Mouse (Mus musculus): ENCODE measurements at regions not wholly inside any gene's neighbourhood (a gene's known extent, or its start where the extent isn't known, plus 50 kb on each side); places are given as distances from the start of the nearest gene placed in this dataset.

DNA sequence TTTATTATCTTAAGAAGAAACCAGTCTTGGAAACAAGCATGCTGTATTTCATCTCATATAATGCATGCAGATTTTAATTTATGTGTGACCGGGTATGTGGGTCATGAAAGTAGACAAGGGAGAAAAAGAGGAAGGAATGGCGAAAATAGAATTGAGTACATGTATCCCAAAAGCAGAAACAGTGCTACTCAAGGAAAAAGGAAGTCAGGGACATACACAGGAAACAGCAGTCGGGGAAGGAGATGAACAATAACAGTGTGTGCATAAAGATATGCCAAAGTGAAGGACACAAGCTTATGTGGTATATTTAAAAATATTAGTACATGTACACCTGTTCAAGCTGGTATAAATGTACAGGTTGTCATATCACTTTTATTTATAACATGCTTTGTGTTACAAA lies 3775.8 kb upstream of the Gm7489 start:
- DNase-seq: no peak
- H3K4me1 ChIP-seq (replicated peaks; ENCODE audit: control insufficient read depth, insufficient read depth, low read length): no peaks in the 10 kb centered on the region
- no peaks in the 10 kb centered on the region for H3K27me3 ChIP-seq (ENCODE audit: control insufficient read depth, insufficient read depth, low read length)
- H3K27ac ChIP-seq (ENCODE audit: control insufficient read depth, insufficient read depth, low read length): no peak overlapping the region
- WGBS: 15% methylated on average over 3 of the region's 3 CpGs
- no peak overlapping the region for H3K4me3 ChIP-seq (ENCODE audit: control insufficient read depth, insufficient read depth, low read length)
- H3K36me3 ChIP-seq (ENCODE audit: control insufficient read depth, insufficient read depth, low read length): no peaks in the 10 kb centered on the region
- TF ChIP-seq CTCF (IDR thresholded peaks at IDR 0.05; ENCODE audit: borderline replicate concordance, control insufficient read depth, extremely low read depth, insufficient read depth, low read length, poor library complexity) (no peak), POLR2A (IDR thresholded peaks at IDR 0.05; ENCODE audit: control insufficient read depth, extremely low read depth, insufficient read depth, low read length, poor library complexity) (no peak)

DNA sequence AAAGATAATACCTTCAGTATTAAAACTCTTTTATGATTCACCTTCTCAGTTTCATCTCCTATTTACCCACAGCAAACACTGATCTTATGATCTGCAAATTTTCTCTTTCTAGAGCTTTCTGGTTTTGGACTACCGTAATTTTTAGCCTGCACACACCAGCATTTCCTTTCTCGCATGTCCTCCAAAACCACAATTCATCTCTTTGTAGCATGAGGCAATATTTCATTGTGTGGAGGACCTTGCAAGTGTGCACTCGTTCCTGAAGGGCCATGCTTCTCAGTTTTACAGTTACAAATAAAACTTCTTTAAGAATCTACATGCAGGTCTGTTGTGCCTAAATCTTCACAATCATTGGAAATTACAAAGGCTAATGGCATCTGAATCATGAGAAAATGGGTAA lies 3730.8 kb upstream of the Gm7489 start:
- TF ChIP-seq CTCF (IDR thresholded peaks at IDR 0.05; ENCODE audit: borderline replicate concordance, control insufficient read depth, extremely low read depth, insufficient read depth, low read length, poor library complexity) (no peak), POLR2A (IDR thresholded peaks at IDR 0.05; ENCODE audit: control insufficient read depth, extremely low read depth, insufficient read depth, low read length, poor library complexity) (no peak)
- DNase-seq: no peak
- Histone ChIP-seq H3K27me3 (ENCODE audit: control insufficient read depth, insufficient read depth, low read length) (no peaks in the 10 kb centered on the region), H3K36me3 (ENCODE audit: control insufficient read depth, insufficient read depth, low read length) (no peaks in the 10 kb centered on the region), H3K4me3 (ENCODE audit: control insufficient read depth, insufficient read depth, low read length) (no peak overlapping the region), H3K27ac (ENCODE audit: control insufficient read depth, insufficient read depth, low read length) (no peak overlapping the region), H3K4me1 (replicated peaks; ENCODE audit: control insufficient read depth, insufficient read depth, low read length) (peaks cover 2% of the 10 kb centered on the region)
- 2% methylated on average over 3 of the region's 3 CpGs for WGBS

DNA sequence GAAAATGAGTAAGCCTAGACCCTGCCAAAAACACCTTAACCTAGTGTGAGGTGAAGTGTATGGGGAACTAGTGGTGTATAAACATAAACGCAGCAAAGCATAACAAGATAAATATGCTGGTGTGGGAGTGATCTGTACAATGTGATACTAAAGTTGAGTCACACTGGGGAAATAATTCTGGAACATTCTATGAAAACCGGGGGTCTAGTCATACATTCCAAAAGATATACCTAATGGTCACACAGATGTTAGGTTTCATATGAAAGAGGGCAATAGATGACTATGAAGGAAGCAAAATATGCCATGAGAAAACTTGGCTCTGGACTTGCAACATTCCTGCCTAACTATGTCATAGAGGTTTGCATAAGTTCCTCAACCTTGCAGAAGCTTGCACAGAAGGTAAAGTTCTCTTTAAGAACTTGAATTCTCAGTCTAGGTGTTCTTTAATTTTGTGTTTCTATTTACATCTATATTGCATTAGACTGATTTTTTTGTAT lies 3712.4 kb upstream of the Gm7489 start:
- no peaks in the 10 kb centered on the region for H3K36me3 ChIP-seq (ENCODE audit: control insufficient read depth, insufficient read depth, low read length)
- WGBS: 89% methylated on average over 2 of the region's 2 CpGs
- H3K27ac ChIP-seq (ENCODE audit: control insufficient read depth, insufficient read depth, low read length): no peak overlapping the region
- TF ChIP-seq POLR2A (IDR thresholded peaks at IDR 0.05; ENCODE audit: control insufficient read depth, extremely low read depth, insufficient read depth, low read length, poor library complexity): no peak
- TF ChIP-seq CTCF (IDR thresholded peaks at IDR 0.05; ENCODE audit: borderline replicate concordance, control insufficient read depth, extremely low read depth, insufficient read depth, low read length, poor library complexity): no peak
- H3K27me3 ChIP-seq (ENCODE audit: control insufficient read depth, insufficient read depth, low read length): no peaks in the 10 kb centered on the region
- no peaks in the 10 kb centered on the region for H3K4me1 ChIP-seq (replicated peaks; ENCODE audit: control insufficient read depth, insufficient read depth, low read length)
- DNase-seq: no peak
- H3K4me3 ChIP-seq (ENCODE audit: control insufficient read depth, insufficient read depth, low read length): no peak overlapping the region

DNA sequence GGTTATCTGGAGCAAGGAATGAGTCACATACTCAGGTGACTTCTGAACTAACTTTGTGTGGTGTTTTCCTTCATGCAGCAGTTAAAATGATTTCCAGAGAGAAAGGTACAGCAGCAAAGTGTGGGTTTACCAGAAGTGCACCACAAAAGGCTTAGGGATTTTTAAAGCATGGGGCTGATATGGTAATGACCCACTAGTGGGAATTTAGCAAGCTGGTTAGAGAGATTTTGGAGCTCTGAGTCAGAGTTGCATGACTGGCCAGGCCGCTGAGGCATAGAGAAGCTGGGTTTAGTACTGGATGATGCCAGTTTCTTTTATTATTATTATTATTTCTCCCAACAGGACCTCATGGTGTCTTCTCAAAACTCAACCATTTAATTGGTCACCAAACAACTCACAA lies 3701.5 kb upstream of the Gm7489 start:
- no peak overlapping the region for H3K4me3 ChIP-seq (ENCODE audit: control insufficient read depth, insufficient read depth, low read length)
- TF ChIP-seq POLR2A (IDR thresholded peaks at IDR 0.05; ENCODE audit: control insufficient read depth, extremely low read depth, insufficient read depth, low read length, poor library complexity) (no peak), CTCF (IDR thresholded peaks at IDR 0.05; ENCODE audit: borderline replicate concordance, control insufficient read depth, extremely low read depth, insufficient read depth, low read length, poor library complexity) (no peak)
- H3K27ac ChIP-seq (ENCODE audit: control insufficient read depth, insufficient read depth, low read length): no peak overlapping the region
- H3K27me3 ChIP-seq (ENCODE audit: control insufficient read depth, insufficient read depth, low read length): no peaks in the 10 kb centered on the region
- 96% methylated on average over 1 of the region's 1 CpGs for WGBS
- DNase-seq: no peak
- H3K36me3 ChIP-seq (ENCODE audit: control insufficient read depth, insufficient read depth, low read length): no peaks in the 10 kb centered on the region
- H3K4me1 ChIP-seq (replicated peaks; ENCODE audit: control insufficient read depth, insufficient read depth, low read length): no peaks in the 10 kb centered on the region

Measured in thymus, adult 2 months (tissue).